Mouse (Mus musculus): ENCODE measurements around the gene Fam117a. TPM values are rescaled to one million over a fixed set of nuclear protein-coding genes. Genes with fewer than 3 reads are reported as not detected.

Fam117a gene
- polyA plus RNA-seq, 1 experiment from 2014 or later = 81.3 TPM

GRCm38 (mm10) chr11:95365596-95365995, 28.8 kb downstream of the Fam117a start:
- Histone ChIP-seq H3K4me1 (ENCODE audit: control insufficient read depth, low read depth, low read length) (peaks cover 9% of the 10 kb centered on the region), H3K27me3 (ENCODE audit: control insufficient read depth, insufficient read depth, low read depth, low read length) (no peaks in the 10 kb centered on the region), H3K4me3 (ENCODE audit: low read depth, low read length) (no peak overlapping the region), H3K4me2 (ENCODE audit: low read depth, low read length) (no peak overlapping the region), H3K27ac (ENCODE audit: low read length) (peak overlapping the region; percentile 41; the same call in 1 of the 2 replicates), H3K36me3 (ENCODE audit: control insufficient read depth, insufficient read depth) (peaks cover 68% of the 10 kb centered on the region), H3K9me3 (replicated peaks; ENCODE audit: control insufficient read depth, low read length) (no peaks in the 10 kb centered on the region), H3K9ac (ENCODE audit: low read depth, low read length) (no peak overlapping the region)
- no peak for ATAC-seq (ENCODE audit: low read depth)
- WGBS (ENCODE audit: insufficient replicate concordance) = 93% methylated on average over 10 of the region's 10 CpGs

DNA sequence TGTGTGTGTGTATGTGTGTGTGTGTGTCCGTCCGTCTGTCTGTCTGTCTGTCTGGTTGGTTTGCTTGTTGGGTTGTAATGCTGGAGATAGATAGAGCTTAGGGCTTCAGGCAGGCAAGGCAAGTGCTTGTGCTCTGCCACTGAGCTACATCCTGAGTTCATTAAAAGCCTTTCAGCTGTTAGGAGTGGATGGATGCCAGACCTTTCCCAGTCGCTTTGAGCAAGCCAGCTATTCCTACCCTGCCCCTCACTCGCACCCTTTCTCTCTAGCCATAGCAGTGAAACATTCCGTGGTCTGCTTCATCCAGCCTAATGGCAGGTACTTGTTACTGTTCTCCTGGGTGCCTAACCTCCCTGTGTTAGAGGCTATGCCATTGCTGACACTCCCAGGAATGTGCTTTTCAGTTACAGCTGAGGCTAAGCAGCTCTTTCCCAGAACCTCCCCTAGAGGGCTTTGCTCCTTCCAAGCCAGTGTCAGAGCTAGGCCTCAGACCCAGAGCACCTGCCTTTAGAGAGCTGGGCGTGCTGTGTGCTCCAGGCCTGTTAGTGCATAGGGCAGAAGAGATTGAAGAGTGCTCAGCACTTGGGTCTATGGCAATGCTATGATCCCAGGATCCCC, 29.6 kb downstream of the Fam117a start:
- peaks cover 68% of the 10 kb centered on the region for H3K36me3 ChIP-seq (ENCODE audit: control insufficient read depth, insufficient read depth)
- 87% methylated on average over 6 of the region's 6 CpGs for WGBS (ENCODE audit: insufficient replicate concordance)

DNA sequence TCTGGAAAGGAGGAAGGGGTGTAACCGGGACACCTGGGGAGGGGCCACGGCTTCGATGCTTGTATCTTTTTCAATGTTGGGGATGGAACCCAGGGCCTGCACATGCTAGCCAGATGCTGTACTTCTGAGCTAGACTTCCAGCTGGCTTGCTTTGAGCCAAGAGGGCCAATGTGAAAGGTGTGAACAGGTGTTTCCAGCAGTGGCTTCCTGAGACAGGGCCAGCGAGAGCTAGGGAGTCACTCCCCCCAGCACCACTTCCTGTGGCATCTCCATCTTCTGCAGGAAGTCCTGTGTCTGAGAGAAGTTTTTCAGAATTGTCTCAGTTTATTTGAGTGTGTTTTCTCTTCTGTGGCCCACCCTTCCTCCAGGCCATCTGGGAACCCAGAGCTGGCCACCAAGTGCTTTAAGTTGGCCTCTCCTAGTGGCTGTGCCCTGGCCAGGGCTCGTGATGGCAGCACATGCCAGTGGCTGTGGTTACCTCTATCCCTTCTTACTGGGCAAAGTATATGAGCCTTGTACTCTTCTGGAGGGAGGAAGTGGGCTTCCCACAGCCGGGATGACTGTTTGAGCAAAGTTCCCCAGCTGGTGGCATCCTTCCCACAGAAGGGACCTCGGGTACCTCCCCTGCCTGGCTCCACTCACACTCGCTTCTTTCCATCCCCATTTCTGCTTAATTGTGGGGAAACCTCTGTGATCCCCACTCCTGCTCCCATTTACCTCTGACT, 30.4 kb downstream of the Fam117a start:
- Histone ChIP-seq H3K27ac (ENCODE audit: low read length) (no peak overlapping the region; the same call in 1 of the 2 replicates), H3K27me3 (ENCODE audit: control insufficient read depth, insufficient read depth, low read depth, low read length) (no peaks in the 10 kb centered on the region), H3K4me1 (ENCODE audit: control insufficient read depth, low read depth, low read length) (peaks cover 9% of the 10 kb centered on the region), H3K9me3 (replicated peaks; ENCODE audit: control insufficient read depth, low read length) (no peaks in the 10 kb centered on the region), H3K9ac (ENCODE audit: low read depth, low read length) (no peak overlapping the region), H3K4me2 (ENCODE audit: low read depth, low read length) (no peak overlapping the region), H3K36me3 (ENCODE audit: control insufficient read depth, insufficient read depth) (peaks cover 74% of the 10 kb centered on the region), H3K4me3 (ENCODE audit: low read depth, low read length) (no peak overlapping the region)
- WGBS (ENCODE audit: insufficient replicate concordance) = 66% methylated on average over 8 of the region's 8 CpGs
- ATAC-seq (ENCODE audit: low read depth) = no peak

More for the DNA sequence above, 29.6 kb downstream of the Fam117a start:
- H3K9me3 ChIP-seq (replicated peaks; ENCODE audit: control insufficient read depth, low read length) = no peaks in the 10 kb centered on the region
- H3K27me3 ChIP-seq (ENCODE audit: control insufficient read depth, insufficient read depth, low read depth, low read length) = no peaks in the 10 kb centered on the region
- H3K4me3 ChIP-seq (ENCODE audit: low read depth, low read length) = no peak overlapping the region
- no peak overlapping the region for H3K4me2 ChIP-seq (ENCODE audit: low read depth, low read length)
- no peak for ATAC-seq (ENCODE audit: low read depth)
- H3K9ac ChIP-seq (ENCODE audit: low read depth, low read length) = no peak overlapping the region
- peaks cover 9% of the 10 kb centered on the region for H3K4me1 ChIP-seq (ENCODE audit: control insufficient read depth, low read depth, low read length)
- peak overlapping the region; percentile 12 for H3K27ac ChIP-seq (ENCODE audit: low read length)

DNA sequence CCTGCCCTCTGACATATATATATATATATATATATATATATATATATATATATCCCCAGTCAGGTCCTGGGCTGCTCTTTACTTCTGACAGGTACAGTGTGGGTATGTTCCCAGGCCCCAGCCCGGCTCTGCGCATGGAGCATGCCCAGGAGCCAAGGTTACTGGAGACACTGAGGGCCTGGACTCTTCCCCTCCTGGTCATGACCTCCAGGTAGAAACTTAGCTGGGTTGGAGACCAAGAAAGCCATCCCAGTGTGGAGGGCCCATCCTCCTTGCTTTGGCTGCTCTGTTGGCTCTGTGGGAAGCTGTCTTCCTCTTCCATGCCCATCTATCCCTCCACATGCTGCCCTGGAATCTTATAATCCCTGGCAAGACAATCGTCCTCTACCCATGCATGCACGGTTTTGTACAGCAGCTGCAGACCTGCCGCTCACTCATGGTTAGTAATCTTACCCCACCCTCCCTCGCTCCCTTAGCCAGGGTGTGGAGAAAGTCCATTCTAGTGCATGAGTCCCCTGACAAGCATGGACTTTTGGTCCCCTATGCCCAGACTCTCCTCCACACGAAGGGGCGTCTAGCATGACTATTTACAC, 31.5 kb downstream of the Fam117a start:
- peaks cover 9% of the 10 kb centered on the region for H3K4me1 ChIP-seq (ENCODE audit: control insufficient read depth, low read depth, low read length)
- no peaks in the 10 kb centered on the region for H3K9me3 ChIP-seq (replicated peaks; ENCODE audit: control insufficient read depth, low read length)
- H3K9ac ChIP-seq (ENCODE audit: low read depth, low read length) = no peak overlapping the region
- no peaks in the 10 kb centered on the region for H3K27me3 ChIP-seq (ENCODE audit: control insufficient read depth, insufficient read depth, low read depth, low read length)
- H3K4me2 ChIP-seq (ENCODE audit: low read depth, low read length) = no peak overlapping the region
- H3K27ac ChIP-seq (ENCODE audit: low read length) = no peak overlapping the region
- ATAC-seq (ENCODE audit: low read depth) = no peak
- H3K4me3 ChIP-seq (ENCODE audit: low read depth, low read length) = no peak overlapping the region
- 83% methylated on average over 8 of the region's 8 CpGs for WGBS (ENCODE audit: insufficient replicate concordance)
- H3K36me3 ChIP-seq (ENCODE audit: control insufficient read depth, insufficient read depth) = peaks cover 79% of the 10 kb centered on the region

DNA sequence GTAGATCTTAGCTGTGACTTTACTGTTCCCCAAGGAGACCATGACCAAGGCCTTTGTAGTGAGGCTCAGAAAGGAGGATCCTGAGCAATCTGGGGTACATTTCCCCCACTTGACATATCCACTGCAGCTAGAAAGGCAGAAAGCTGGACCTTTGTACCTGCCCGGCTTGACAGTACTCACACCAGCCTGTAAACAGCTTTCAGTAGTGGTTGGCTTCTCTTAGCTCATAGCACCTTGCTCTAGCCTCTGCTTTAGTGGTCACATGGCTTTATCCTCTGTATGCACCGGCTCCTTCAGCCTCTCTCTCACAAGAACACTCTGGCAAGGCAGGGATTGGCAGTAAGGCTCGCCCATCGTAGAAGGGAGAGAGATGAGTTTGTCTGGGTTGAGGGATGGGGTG, 32.1 kb downstream of the Fam117a start:
- Histone ChIP-seq H3K4me2 (ENCODE audit: low read depth, low read length) (no peak overlapping the region), H3K4me1 (ENCODE audit: control insufficient read depth, low read depth, low read length) (peaks cover 9% of the 10 kb centered on the region), H3K27me3 (ENCODE audit: control insufficient read depth, insufficient read depth, low read depth, low read length) (no peaks in the 10 kb centered on the region), H3K36me3 (ENCODE audit: control insufficient read depth, insufficient read depth) (peaks cover 82% of the 10 kb centered on the region), H3K9me3 (replicated peaks; ENCODE audit: control insufficient read depth, low read length) (no peaks in the 10 kb centered on the region), H3K4me3 (ENCODE audit: low read depth, low read length) (no peak overlapping the region), H3K9ac (ENCODE audit: low read depth, low read length) (no peak overlapping the region), H3K27ac (ENCODE audit: low read length) (no peak overlapping the region)
- peak; percentile 39 for ATAC-seq (ENCODE audit: low read depth)
- WGBS (ENCODE audit: insufficient replicate concordance) = 77% methylated on average over 4 of the region's 4 CpGs

DNA sequence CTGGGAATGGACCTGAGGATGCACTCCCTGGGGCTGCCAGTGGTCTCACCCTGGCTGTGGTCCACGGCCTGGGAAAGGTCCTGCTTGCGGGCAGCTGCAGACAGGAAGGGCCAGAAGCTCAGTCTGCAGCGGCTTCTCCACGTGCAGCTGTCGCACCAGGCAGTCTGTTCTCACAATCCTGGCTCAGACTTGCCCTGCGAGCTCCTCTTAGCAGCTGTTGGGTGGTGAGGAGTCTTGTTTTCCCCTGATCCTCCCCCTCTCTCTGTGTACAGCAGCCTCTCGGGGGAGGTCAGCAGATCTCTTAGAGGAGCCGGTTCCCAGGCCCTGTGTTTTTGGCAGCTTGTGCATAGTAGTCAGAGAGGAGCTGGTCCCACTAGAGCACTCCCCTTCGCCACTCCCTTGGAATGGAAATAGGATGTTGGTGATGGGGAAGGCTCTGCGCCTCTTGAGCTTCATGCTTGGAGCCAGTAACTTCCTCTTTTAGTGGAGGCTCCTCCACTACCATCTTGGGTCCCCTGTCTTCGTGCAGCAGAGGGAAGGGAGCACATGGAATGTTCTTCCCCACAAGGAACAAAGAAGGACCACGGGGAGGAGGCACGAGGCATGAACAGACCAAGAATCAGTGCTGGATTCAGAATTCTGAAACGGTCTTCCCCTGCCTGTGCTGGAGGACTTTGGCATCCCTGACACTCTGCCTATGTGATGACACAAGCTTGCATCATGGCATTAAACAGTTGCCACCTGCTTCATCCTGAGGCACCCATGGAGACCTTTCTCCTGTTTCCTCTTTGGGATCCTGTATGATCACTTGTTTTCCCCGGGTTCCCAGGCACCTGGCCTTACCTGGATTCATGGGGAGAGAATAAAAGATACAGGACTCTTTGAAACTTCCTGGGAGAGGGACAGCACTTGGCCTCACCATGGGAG, 33.4 kb downstream of the Fam117a start:
- Histone ChIP-seq H3K36me3 (ENCODE audit: control insufficient read depth, insufficient read depth) (peaks cover 82% of the 10 kb centered on the region), H3K4me3 (ENCODE audit: low read depth, low read length) (no peak overlapping the region), H3K27me3 (ENCODE audit: control insufficient read depth, insufficient read depth, low read depth, low read length) (no peaks in the 10 kb centered on the region), H3K9ac (ENCODE audit: low read depth, low read length) (no peak overlapping the region), H3K27ac (ENCODE audit: low read length) (peak overlapping the region; percentile 29; the same call in 1 of the 2 replicates), H3K9me3 (replicated peaks; ENCODE audit: control insufficient read depth, low read length) (no peaks in the 10 kb centered on the region), H3K4me1 (ENCODE audit: control insufficient read depth, low read depth, low read length) (peaks cover 9% of the 10 kb centered on the region), H3K4me2 (ENCODE audit: low read depth, low read length) (no peak overlapping the region)
- no peak for ATAC-seq (ENCODE audit: low read depth)
- 72% methylated on average over 15 of the region's 15 CpGs for WGBS (ENCODE audit: insufficient replicate concordance)

DNA sequence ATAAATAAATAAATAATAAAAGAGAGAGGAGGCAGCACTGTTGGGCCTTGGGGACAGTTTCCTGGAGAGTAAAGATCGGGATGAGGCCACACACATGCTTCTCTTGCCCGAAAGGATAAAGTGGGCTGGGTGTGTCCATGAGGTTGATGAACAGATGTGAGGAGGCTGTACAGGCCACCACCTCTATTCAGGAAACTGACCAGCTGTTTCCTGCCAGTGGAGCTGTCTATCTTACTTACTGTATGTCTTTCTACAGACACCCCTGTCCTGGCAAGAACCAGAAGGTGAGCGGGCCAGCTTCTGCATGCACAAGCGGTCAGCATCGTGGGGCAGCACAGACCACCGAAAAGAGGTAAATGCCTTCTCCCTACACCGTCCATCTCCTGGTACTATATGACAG, 34.4 kb downstream of the Fam117a start:
- WGBS (ENCODE audit: insufficient replicate concordance) = 89% methylated on average over 7 of the region's 7 CpGs
- Histone ChIP-seq H3K27ac (ENCODE audit: low read length) (no peak overlapping the region), H3K9me3 (replicated peaks; ENCODE audit: control insufficient read depth, low read length) (no peaks in the 10 kb centered on the region), H3K36me3 (ENCODE audit: control insufficient read depth, insufficient read depth) (peaks cover 82% of the 10 kb centered on the region), H3K4me3 (ENCODE audit: low read depth, low read length) (no peak overlapping the region), H3K27me3 (ENCODE audit: control insufficient read depth, insufficient read depth, low read depth, low read length) (no peaks in the 10 kb centered on the region), H3K9ac (ENCODE audit: low read depth, low read length) (no peak overlapping the region), H3K4me2 (ENCODE audit: low read depth, low read length) (no peak overlapping the region), H3K4me1 (ENCODE audit: control insufficient read depth, low read depth, low read length) (peaks cover 9% of the 10 kb centered on the region)
- ATAC-seq (ENCODE audit: low read depth) = no peak

DNA sequence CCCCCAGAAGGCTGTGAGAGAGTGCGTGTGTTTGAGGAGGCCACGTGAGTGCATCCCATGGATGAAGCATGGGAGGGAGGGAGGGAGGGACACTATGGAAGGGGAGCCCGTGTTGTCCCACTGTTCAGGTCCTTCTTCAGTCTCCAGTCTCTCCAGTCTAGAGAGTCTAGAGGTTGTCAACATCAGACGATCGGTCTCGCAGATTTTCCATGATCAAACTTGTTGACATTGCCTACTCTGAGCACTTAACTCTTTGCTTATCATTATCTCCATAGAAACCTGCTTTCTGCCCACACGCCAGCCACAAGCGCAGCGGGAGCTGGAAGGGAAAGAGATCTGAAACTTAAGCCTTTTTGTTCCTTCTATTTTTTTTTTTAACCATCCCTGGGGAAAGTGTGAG, 42.1 kb downstream of the Fam117a start:
- Histone ChIP-seq H3K27ac (ENCODE audit: low read length) (no peak overlapping the region), H3K36me3 (ENCODE audit: control insufficient read depth, insufficient read depth) (peaks cover 88% of the 10 kb centered on the region), H3K4me2 (ENCODE audit: low read depth, low read length) (no peak overlapping the region), H3K4me3 (ENCODE audit: low read depth, low read length) (no peak overlapping the region), H3K9ac (ENCODE audit: low read depth, low read length) (no peak overlapping the region), H3K4me1 (ENCODE audit: control insufficient read depth, low read depth, low read length) (peaks cover 8% of the 10 kb centered on the region), H3K27me3 (ENCODE audit: control insufficient read depth, insufficient read depth, low read depth, low read length) (no peaks in the 10 kb centered on the region), H3K9me3 (replicated peaks; ENCODE audit: control insufficient read depth, low read length) (no peaks in the 10 kb centered on the region)
- no peak for ATAC-seq (ENCODE audit: low read depth)
- WGBS (ENCODE audit: insufficient replicate concordance) = 76% methylated on average over 9 of the region's 9 CpGs
